Mouse (Mus musculus): Measurements from ENCODE around the gene Acbd4.

Gene Acbd4

DNA sequence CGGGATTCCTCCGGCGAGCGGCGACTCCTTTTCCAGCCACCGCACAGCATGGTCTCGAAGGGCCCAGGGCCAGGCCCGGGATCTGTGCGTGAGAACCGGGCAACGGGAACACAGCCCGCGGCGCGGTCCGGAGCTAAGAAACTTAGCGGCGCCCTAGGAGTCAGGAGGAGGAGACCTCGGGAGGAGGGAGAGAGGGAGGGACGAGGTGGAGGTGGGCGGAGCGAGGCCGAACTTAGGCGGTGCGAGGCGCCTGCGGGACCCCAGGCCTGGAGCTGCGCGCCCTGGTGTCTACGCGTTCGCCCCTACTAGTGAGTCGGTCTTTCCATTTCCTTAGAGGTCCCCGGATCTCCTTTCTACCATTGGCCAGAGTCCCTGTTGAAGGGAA is at the start of gene Acbd4, which contains the start of gene Plcd3:
Acbd4 (plus strand) TSS at position 202 of the 385 bp plus-strand sequence.
Plcd3 (minus strand) TSS at position 178 of the 385 bp plus-strand sequence.
- DNase-seq = peak; percentile 91

DNA sequence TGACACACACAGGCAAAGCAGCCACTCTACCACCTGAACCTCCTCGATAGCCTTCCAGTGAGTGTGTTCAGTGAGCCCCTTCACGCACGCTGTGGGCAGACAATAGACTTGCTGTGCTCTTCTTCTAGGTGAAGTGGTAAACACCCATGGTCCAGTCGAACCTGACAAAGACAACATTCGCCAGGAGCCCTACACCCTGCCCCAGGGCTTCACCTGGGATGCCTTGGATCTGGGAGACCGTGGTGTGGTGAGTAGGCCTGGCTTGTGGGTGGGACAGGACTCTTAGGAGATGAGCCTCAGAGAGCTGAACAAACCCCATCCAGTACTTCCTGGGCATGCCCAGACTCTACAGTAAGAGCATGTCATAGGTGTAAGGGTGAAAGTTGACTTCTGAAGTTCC is 49.4 kb upstream of the Acbd4 start:
- no peak for DNase-seq

DNA sequence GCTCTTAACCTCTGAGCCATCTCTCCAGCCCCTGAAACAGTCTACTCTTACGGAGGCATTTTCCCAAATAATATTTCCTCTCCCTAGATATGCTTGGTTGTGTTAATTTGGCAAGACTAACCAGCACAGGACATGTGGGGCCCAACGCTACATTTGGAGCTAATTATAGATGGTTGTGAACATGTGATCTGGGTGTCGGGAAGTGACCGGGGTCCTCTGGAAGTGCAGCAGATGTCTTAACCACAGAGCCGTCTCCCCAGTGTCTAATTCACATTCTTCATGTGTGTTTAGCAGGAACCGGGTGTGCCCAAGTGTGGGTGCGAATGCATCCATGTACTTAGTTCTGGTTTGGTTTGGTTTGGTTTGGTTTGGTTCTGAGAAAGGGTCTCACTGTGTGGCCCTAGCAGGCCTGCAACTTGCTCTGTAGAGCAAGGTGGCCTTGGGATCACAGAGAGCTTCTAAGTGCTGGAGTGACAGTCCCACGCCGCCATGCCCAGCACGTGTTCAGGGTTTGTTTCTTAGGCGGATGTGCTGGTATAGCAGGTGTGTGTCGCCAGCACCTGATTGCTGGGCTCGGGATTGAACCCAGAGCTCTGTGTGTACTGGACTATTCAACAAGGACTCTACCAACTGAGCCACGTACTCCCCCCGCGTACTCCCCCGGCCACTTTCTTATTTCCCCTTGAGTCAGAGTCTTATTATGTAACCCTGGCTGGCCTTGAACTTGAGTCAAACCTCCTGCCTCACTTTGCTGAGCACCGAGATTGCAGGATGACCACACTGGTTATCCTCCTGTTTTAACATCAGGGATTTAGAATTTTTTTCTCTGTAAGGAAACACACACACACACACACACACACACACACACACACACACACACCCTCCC is 48.0 kb upstream of the Acbd4 start:
- DNase-seq = no peak

DNA sequence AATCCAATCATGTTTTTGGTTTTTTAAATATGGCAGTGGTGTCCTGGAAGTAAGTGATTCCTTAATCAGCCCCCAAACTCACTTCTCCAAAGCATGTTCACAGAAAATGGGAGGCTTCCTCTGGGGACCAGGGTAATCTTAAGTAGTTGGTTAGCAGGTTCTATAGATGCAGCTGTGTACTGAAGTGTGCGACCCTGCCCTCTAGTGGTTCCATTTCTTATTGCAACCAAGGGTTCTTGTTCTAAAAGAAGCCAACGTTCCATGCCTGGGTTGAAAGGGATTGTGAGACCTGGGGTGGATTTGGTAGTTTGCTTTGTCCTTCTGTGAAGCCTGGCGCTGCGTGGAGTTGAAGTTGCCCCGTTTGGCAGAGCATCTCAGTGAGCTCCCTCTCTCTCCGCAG is 46.7 kb upstream of the Acbd4 start:
- peak; percentile 62 to 76 for DNase-seq

DNA sequence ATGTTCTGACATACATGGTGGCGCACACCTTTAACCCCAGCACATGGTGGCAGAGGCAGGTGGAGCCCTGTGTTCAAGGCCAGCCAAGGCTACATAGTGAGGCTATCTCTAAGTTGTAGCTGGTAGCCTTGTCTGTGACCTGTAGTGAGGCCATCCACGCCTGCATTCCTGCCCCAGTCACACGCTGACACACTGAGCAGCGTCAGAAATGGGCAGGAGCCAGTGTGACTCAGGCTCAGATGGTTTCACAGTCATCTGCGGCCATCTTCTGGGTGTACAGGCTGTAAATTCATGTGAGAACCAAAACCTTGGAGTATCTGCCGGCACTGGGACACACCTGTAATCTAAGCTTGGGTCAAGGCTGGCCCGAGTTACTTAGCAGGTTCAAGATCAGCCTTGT is 44.8 kb upstream of the Acbd4 start:
- no peak for DNase-seq

DNA sequence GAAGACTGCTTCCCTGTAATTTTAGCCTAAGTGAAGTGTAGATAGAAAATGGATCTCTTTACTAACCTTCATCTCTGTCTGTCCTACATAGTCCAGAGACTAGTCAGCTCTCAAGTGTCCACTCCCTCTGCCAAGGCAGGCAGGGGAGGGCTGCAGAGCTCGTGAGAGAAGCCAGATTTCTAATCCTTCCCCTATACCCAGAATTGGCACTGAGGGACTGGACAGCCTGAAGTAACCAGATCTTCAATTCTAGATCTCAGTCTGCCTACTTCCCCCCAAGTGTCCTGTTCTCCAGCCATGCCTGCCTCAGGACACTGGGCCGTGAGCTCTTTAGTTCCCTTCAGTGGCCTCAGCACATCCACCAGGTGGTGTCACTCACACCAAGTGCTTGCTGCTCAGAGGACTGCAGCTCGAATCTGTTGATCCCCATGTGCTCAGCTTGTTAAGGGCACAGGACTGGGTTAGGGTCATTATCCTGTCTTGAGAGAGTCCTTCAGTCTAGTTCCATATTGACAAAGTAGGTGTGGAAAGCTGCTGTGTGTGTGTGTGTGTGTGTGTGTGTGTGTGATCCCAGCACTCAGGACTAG is 42.9 kb upstream of the Acbd4 start:
- DNase-seq = no peak

DNA sequence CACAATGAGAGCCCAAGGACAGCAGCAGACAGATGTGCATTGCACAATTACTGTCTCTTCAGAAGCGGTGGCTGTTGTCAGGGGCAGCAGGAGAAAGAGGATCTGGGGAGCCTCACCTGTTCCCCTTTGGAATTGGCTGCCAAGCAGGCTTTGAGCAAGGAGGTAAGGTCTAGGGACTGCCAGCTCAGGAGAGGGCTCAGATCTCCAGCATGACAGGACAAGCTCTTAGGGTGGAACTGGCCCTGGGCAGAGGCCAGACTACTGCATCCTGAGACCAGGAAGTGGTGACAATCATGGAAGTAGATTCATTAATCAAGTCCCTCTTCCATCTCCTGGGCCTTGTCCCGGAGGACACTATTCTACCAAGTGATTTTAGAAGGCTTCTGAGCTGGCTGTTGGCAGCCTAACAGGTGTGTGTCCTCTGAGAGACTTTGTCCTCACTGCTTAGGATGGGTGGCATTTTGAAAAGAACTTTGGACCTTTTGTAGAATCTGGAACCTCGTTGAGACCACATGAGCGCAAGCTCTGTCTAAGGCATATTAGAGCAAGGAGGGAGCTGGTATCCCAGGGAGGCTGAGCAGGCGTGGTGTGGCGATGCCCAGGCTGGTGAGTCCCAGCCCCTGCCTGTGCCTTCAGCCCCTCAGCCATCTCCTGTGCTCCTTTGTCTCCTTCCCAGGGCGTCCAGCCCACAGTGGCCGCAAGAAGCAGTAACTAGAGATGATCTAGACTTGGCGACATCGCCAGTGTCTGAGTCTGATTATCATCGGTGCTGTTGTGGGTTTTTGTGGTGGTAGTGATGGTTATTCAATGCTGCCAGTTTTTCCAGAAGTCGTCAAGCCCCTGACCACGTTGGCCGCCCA is 35.1 kb upstream of the Acbd4 start:
- no peak for DNase-seq

DNA sequence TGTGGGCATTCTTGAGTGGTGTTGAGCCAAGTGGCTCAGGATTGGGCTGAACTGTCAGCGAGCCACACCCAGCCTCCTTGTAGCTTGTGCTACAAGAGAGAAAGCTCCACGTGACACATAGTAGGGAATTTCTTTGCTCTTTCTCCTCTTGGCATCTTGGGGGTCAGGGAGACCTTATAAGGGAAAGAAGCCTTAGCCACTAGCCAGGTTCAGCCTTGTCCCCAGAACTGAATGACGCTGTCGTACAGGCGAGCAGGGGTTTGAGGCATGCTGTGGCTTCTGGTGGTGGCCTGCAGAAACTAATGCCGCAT is 34.5 kb upstream of the Acbd4 start:
- peak in 1 of 2 experiments; percentile 35 for DNase-seq

DNA sequence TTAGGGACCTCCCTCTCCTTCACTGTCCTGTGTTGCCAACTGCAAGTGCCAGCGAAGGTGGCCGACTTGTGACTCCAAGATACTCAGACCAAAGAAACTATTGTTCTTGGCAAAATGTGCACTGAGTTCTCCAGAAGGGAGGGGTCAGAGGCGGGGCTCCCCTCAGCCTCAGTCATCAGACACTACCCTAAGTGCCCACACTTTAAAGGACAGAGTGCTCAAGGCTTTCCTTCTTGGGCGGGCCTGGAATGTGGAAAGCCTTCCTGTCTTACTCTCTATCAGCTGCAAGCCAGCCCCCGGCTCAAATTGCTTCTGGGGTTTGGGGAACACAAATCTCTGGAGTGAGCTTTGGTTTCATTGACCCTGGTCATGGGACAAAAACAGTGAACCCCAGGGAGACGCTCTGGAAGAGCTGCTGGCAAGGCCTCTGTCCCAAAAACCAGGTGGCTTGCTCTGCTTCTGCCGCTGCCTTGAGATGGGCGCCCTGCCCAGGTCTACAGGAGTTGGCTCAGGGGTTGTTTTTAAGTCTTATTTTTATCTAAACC is 34.0 kb upstream of the Acbd4 start:
- DNase-seq = peak; percentile 81 to 85

DNA sequence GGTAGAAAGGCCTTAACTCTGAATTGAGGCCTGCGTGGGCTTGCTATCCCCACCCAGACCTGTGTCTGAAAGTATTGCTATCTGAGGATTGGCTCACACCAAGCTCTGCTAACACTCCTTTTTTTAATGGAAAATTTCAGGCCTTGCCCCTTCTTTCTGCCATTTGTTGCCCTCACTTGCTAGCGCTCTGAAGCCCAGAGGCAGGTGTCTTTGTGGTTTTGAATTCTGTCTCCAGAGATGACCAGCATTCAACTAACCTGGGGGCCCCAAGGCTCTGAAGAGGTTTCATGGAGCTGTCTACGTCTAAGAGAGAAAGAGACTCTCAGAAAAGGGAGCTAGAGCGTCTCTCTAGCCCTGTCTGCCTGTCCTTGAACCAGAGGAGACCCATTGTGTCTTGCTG is 33.2 kb upstream of the Acbd4 start:
- DNase-seq = no peak

DNA sequence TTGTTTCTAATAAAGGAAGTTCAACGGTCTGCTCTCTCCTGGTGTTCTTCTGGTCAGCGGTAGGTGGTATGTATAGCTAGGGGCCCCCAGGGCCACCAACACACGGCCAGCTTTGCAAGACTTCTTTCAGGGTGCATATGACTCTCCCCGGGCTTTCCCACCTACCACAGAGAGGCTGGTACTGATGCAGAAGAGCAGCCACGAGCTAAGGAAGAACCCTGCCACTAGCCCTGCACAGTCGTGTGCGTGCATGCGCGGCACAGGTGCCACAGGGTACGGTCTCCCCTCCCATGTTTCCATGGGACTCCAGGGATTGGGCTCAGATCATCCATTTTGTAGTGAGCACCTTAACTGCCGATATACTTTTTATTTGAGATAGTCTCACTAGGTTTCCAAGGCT is 32.6 kb upstream of the Acbd4 start:
- DNase-seq = no peak

DNA sequence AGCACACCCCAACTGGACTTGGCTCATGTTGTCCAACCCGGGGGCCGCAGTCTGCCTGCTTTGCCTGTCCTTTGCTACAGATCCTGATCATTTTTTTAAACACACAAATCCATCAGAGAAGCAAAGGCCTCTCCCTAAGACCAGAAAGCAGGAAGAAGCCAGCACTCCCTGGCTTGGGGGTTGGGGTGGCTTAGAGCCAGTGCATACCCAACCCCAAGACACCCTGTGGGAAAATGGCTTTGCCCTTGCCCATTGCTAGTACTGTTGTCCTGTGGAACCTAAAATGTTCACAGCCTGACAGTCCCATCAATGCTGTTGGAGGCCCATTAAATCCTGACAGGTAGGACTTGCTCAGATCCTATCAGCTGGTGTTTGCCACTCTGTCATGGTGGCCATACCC is 31.8 kb upstream of the Acbd4 start:
- no peak for DNase-seq

DNA sequence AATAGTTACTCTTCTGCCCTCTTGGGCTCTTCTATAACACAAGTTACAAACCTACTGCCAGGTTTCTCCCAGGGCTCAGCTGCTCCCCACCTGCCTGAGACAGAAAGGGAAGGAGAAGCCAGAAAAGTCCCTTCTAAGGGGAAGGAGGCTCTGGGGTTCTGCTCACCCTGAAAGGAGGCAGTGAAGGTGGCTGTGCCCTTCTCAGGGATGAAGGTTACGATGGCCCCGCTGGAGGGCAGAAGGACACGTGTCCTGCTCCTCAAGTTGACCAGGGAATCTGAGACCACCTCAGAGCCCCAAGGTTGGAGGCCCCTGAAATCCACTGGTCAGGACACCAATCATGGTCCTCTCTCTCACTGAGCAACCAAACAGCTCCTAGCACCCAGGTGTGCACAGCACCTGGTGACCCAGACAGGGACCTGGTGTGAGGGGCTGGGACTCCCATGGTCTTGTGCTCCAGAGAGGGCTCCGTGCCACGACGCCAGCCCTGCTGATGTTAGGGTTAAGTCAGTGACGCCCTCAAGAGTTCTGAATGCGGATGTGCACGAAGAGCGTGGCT is 31.1 kb upstream of the Acbd4 start:
- DNase-seq = no peak

DNA sequence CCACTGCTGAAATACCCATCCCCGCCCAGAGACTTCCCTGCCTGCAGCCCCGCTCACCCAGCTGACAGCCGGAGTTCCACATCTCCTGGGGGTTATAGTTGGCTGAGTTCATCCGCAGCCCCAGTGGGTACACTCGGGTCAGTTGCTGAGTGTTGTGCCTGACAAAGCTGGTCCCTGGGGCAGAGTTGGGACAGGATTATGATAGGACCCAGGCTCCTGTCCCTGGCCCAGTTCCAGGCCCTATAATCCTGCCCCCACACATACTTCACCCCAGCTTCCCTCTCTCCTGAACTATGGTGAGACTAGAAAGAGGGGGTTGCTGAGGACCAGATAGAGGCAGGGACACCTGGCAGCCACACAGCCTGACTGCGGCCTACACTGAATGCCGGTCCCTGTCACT is 27.8 kb upstream of the Acbd4 start:
- no peak for DNase-seq

DNA sequence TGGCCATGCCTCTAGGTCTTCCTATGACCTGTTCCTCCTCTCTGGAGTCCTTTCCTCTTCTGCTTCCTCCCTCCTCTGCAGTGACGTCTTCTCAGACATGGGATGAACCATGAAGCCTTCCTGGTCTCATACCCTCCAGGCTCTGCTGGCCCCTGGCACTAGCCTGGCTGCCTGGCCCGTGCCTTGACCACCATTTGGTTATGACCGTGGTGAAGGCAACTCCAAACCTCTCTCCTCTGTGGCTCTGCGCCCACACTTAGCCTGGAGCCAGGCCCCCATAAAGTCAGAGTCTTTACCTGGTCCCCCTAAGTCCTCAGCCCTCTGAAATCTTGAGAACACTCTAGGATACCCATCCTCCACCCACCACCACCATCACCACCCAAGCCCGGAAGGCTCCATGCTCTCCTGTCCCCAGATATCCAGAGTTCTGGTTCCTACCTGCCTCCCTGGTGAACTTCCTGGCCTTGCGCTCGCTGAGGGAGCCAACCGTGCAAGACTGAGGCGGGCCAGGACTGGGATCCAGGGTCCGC is 27.3 kb upstream of the Acbd4 start:
- DNase-seq = no peak

DNA sequence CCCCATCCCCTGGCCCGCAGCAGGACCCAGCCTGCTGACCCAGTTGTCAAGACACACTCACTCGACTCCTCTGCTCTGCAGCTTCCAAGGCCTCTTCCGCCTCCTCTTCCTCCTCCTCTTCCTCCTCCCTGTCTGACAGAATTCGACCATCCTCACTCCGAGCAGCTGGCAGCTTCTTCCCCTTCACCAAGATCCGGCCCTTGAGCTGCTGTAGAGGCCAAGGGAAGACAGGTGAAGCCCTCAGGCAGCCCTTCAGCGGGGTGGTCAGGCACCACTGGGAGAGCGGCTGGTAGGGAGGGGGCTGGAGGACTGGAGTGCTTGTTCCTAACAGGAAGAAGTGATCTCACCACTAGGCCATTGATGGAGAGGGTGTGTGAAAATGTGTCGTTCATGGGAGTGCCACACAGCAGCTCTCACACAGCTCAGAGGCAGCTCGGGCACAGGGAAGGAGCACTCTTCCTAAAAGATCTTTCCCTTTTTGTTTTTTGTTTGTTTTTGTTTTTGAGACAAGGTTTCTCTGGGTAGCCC is 26.6 kb upstream of the Acbd4 start:
- peak in 1 of 2 experiments; percentile 67 for DNase-seq

DNA sequence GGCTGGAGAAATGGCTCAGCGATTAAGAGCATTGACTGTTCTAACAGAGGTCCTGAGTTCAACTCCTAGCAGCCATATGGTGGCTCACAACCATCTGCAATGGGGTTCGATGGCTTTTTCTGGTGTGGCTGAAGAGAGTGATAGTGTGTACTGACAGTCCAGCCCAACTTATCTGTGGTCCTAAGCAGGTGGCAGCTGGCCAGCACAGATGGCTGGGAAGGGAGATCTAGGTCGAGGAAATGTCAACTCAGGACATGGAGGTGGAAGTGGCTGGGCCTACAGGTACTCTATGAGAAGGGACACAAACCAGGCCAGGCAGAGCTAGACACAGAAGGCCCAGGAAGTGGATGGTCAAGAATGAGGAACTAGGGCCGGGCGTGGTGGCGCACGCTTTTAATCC is 25.5 kb upstream of the Acbd4 start:
- no peak for DNase-seq

DNA sequence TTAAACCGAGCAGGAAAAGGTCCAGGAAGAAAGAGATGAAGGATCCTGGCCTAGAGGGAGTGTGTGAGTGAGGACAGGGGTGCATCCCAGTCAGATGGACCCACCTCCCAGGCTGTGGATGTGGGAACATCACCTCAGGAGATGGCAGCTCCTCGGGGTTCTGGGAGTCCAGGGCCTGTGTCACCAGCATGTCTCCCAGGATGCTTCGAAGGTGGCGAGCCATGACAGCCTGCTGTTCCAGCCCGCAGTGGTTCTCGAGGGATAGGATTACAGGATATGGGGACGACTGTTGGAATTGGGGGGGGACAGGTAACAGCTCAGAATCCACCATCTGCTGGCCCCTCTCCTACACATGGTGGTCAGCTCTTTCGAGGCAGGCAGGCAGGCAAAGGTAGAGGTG is 24.9 kb upstream of the Acbd4 start:
- no peak for DNase-seq

DNA sequence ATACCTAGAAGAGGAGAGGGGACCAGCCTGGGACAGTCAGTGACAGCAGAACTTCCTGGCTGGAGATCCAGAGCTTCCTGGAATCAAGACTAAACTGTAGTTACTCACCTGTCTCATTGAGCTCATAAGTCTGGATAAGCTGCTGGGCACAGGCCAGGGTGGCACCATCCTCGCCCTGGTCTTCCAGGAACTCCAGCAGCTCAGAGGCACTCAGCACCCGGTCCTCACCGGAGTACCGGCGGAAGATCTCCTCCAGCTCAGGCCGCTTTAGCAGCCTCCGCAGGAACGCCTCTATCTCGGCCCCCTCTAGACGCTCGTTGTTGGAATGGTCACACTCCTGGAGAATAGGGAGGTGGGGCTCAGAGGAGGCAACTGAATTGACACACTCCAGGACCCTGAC is 23.4 kb upstream of the Acbd4 start:
- DNase-seq = no peak

DNA sequence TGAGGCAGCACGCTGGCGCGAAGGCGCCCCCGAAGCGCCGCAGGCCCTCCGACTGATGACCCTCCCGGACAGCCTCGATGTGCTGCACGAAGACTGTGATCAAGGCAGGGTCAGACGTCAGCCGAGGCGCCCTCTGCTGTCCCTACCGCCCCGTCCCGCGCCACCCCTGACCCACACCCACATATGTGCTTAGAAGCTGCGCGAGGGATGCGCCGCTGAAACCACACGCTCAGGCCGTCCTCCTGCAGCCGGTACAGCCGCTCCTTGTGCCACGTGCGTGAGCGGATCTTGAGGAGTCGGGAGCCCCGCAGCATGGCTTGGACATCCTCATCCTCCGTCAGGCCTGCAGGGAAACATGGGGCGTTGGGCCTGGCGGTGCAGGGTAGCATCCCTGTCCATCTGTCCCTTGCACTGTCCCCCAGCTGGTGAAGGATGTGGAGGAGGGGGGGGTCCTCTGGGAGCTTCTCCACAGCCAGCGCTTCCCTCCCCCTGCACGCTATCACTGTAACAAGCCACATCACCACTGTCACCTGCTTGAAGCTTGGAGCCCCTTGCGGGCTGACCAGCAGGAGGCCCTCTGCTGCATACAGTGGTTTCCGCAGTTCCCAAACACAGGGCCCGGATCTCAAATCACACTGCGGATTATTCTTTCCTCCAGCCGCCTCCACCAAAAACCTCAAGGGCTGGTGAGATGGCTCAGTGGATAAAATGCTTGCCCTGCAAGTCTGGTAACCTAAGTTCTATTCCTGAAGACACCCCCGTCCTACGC is 21.0 kb upstream of the Acbd4 start:
- DNase-seq = no peak

DNA sequence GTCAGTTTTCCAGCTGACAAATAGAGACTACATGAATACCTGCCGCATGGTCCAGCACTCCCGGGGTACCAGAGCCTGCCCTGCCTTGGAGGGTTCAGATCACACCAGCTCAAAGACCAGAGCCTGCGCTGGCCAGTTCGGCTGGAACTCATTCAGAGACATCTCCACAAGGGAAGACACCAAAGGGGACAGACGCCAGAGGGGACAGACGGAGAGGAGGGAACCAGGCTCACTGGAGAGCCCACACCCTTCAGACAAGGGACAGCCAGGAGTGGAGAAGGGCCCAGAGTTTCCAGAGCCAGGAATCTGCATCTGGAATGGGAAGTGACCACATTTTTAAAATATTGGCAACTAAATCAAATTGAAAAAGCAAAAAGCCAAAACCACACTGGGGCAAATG is 19.9 kb upstream of the Acbd4 start:
- DNase-seq = no peak

DNA sequence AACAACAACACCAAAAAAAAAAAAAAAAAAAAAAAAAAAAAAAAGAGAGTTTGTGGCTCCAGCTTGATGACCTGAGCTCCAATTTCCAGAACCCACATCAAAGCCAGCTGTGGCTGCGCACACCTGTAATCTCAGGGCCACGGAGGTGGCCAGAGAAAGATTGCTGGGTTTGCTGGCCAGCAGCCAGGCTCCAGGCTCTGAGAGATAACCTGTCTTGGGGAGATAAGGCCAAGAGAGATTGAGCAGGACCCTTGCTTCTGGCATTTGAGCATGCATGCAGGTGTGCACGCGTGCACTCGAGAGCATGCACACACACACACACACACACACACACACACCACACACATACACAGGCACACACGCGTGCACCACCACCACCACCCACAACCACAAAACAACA is 8.2 kb upstream of the Acbd4 start:
- DNase-seq = no peak

Measured in lung, adult 18-20 months (tissue).